Mouse (Mus musculus) brain, embryonic 14.5 days (tissue): Measurements from ENCODE around the gene Aldh3a1.

Experiments used
- CTCF ChIP-seq: fragments of 200-500 bp; IDR thresholded peaks from 2 replicates; pipeline ENCODE4 v1.5.1; 2012; ENCODE audit warnings: inconsistent platforms, mild to moderate bottlenecking, moderate library complexity, borderline replicate concordance; ENCODE audit not compliant: insufficient read depth, insufficient read length; ENCODE audit errors: extremely low read depth
- POLR2A ChIP-seq: fragments of 200-500 bp; IDR thresholded peaks from 2 replicates; pipeline ENCODE4 v1.6.1; 2012; ENCODE audit warnings: mild to moderate bottlenecking, inconsistent platforms, borderline replicate concordance; ENCODE audit not compliant: poor library complexity, insufficient read depth, insufficient read length, severe bottlenecking; ENCODE audit errors: extremely low read depth

DNA sequence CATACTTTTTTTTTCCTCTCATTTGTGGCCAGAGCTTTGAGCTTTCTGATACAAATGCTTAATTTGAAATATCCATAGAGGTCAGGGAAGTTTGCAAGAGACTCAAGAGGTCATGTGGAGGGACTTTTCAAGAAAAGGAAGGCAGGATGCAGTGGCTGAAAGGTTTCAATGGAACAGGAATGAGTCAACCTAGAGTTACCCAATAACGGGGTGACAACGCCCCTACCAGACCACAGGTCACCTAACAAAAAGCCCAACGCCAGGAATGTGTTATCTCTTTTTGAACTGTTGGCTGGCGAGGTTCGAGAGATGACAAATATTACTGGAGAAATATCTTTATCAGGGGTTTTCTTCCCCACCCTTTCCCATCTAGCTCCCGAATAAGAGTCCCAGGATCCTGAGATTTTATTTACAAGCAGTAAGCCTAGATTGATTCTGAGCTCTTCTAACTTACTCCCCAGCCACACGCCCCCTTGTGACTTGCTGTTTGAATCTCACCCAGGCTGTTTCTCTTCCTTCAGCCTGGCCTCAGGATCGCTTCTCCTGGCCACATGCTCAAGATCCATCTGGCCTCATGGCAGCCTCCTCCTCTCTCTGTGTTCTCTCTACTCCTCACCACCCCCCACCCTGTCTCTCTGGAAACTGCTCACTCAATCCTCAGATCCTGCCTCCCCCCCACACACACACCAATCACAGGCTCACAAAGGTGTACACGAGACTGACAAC lies 13.0 kb downstream of the Aldh3a1 start:
- no peak for TF ChIP-seq POLR2A
- TF ChIP-seq CTCF = peak; percentile 16; the same call in 1 of the 2 replicates
